Mouse (Mus musculus): ENCODE results near the gene Fgf5.

Gene Fgf5

GRCm38 (mm10) chr5:98253838-98254821 lies at the start of gene Fgf5:
Gene Fgf5 (plus strand): TSS chr5:98254184.
- no peak for DNase-seq (ENCODE audit: low spot score)

GRCm38 (mm10) chr5:98212501-98212900 lies 41.5 kb upstream of the Fgf5 start:
- DNase-seq (ENCODE audit: low spot score) = no peak

GRCm38 (mm10) chr5:98221956-98222355 lies 32.0 kb upstream of the Fgf5 start:
- no peak for DNase-seq (ENCODE audit: low spot score)

- DNase-seq (ENCODE audit: low spot score) = no peak
Measured at GRCm38 (mm10) chr5:98226710-98227109, 27.3 kb upstream of the Fgf5 start.

- no peak for DNase-seq (ENCODE audit: low spot score)
Measured at GRCm38 (mm10) chr5:98229456-98229855, 24.5 kb upstream of the Fgf5 start.

- DNase-seq (ENCODE audit: low spot score) = no peak
Measured at GRCm38 (mm10) chr5:98238466-98238865, 15.5 kb upstream of the Fgf5 start.

GRCm38 (mm10) chr5:98241322-98241829 lies 12.6 kb upstream of the Fgf5 start:
- no peak for DNase-seq (ENCODE audit: low spot score)

GRCm38 (mm10) chr5:98245303-98245702 lies 8.7 kb upstream of the Fgf5 start:
- no peak for DNase-seq (ENCODE audit: low spot score)

GRCm38 (mm10) chr5:98245976-98246375 lies 8.0 kb upstream of the Fgf5 start:
- DNase-seq (ENCODE audit: low spot score) = no peak

GRCm38 (mm10) chr5:98246826-98247225 lies 7.2 kb upstream of the Fgf5 start:
- DNase-seq (ENCODE audit: low spot score) = no peak

- no peak for DNase-seq (ENCODE audit: low spot score)
Measured at GRCm38 (mm10) chr5:98247516-98247915, 6.5 kb upstream of the Fgf5 start.

- no peak for DNase-seq (ENCODE audit: low spot score)
Measured at GRCm38 (mm10) chr5:98253147-98253546, 837 bp upstream of the Fgf5 start.

GRCm38 (mm10) chr5:98255176-98255575 lies 1.2 kb downstream of the Fgf5 start:
- no peak for DNase-seq (ENCODE audit: low spot score)

- no peak for DNase-seq (ENCODE audit: low spot score)
Measured at GRCm38 (mm10) chr5:98255760-98256490, 1.9 kb downstream of the Fgf5 start.

GRCm38 (mm10) chr5:98275318-98275818 lies 21.4 kb downstream of the Fgf5 start:
- DNase-seq (ENCODE audit: low spot score) = no peak

GRCm38 (mm10) chr5:98281993-98282392 lies 28.0 kb downstream of the Fgf5 start:
- no peak for DNase-seq (ENCODE audit: low spot score)

- no peak for DNase-seq (ENCODE audit: low spot score)
Measured at GRCm38 (mm10) chr5:98283696-98284478, 29.9 kb downstream of the Fgf5 start.

- DNase-seq (ENCODE audit: low spot score) = no peak
Measured at GRCm38 (mm10) chr5:98290642-98291041, 36.7 kb downstream of the Fgf5 start.

GRCm38 (mm10) chr5:98292388-98293048 lies 38.5 kb downstream of the Fgf5 start:
- no peak for DNase-seq (ENCODE audit: low spot score)

- no peak for DNase-seq (ENCODE audit: low spot score)
Measured at GRCm38 (mm10) chr5:98293049-98293715, 39.2 kb downstream of the Fgf5 start.

- DNase-seq (ENCODE audit: low spot score) = no peak
Measured at GRCm38 (mm10) chr5:98300079-98300478, 46.1 kb downstream of the Fgf5 start.
